Mouse (Mus musculus): ENCODE results near the gene Oprm1.
"Not testable (repeated sequence)": the region's sequence is repeated elsewhere in the genome, so short reads cannot be mapped to it uniquely, and the experiment has no call there.

Gene Oprm1

GRCm38 (mm10) chr10:6758206-6758605 is at the start of gene Oprm1:
Oprm1 (plus strand) TSS chr10:6758506.
- DNase-seq = no peak

DNA sequence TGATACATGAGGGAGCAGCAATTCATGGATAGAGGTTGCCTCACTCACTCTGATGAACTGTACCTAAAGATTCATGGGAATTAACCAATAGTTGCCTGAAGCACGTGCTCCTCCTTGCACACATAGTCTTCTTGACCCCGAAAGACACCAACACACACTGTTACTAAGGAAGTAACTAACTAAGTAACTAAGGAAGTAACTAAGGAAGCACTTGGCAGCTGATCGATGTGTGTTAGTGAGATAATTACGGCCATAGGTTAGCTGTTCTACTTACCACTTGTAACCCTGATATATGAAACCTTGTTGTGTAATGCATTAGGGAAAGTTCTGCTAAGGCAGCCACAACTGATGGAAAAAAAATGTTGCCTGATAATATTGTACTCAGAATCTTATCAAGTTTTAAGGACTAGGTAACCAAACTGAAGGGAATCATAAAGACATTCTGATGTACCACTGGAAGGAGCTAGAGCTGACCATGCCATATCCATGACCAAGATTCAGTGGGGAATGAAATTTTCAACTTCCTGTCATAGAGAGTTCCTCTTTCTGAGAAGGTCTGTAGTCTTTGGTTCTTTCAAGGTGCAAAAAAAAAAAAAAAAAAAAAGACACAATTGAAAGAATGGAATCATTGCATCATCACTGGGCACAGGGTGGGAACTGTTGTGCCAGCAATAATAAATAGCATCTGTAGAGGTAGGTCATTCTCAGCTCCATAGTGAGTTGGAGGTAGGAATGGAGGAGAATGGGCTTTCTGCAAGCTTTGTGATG is 40.9 kb upstream of the Oprm1 start:
- DNase-seq = no peak

GRCm38 (mm10) chr10:6723765-6724164 is 34.5 kb upstream of the Oprm1 start:
- DNase-seq = no peak

- no peak for DNase-seq
These were observed 29.8 kb upstream of the Oprm1 start for GRCm38 (mm10) chr10:6728469-6728868.

GRCm38 (mm10) chr10:6753375-6753774 is 4.9 kb upstream of the Oprm1 start:
- no peak for DNase-seq

DNA sequence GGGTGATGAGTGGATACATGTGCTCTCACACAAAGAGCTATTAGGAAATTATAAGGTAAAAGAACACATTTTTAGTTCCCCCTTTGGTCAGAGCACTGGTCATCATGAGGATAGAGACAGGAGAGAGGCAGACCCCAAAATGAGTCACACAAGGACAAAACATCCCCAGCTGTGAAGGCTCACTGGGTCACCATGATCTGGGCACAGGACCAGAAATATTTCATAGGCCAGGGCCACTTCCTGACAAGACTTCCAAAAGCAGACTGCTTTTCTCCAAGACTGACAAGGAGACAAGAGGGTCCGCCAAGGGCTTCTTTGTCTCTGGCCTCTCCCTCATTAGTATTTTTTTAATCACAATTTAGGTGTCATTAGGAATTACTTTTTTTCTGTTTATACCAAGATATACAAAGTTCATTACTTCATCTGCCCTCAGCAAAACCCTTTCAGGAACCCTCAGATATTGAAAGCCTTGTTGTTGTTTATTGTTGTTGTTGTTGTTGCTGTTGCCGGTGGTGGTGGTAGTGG is 3.0 kb downstream of the Oprm1 start, which contains the start of gene Gm10945:
Gm10945 (minus strand) TSS at position 475 of the 525 bp plus-strand sequence.
- no peak for DNase-seq

GRCm38 (mm10) chr10:6788517-6789237 is 30.4 kb downstream of the Oprm1 start:
- no peak for DNase-seq

DNA sequence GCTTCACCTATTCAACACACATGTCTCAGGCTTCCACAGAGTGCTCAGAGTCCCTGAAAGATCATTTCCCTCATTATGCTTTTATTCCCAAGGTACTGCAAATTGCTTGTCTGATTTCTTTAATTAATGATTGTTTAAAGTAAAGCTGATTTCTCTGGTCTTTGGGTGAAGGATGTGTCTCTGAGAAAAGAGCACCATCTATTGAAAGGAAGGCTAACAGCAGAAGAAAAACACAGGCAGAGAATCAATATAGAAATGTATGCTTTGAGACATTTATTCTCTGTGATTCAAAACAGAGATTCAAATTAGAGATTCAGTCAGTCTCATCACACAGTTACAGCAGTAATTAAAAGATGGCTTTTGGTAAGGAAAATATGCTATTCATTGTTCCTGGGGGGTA is 31.9 kb downstream of the Oprm1 start:
- no peak for DNase-seq

GRCm38 (mm10) chr10:6820626-6821025 is 62.3 kb downstream of the Oprm1 start:
- DNase-seq = no peak

DNA sequence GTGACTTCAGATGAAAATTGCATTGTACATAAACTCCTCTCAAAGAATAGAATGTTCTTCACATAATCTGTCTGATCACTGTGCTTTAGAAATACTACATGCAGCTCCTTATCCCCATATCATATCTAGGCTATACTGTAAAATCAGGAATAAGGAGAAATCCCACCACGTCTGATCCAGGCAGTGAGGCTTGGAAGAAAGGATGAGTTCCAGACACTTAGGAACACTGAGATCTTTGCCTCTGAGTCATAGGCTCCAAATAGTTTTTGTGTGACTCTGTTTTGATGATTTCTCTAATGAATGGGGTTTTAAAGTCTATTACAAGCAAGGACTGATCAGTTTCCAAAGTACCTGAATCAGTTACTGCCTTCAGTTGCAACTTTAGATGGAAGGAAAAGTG is 83.9 kb downstream of the Oprm1 start:
- no peak for DNase-seq

DNA sequence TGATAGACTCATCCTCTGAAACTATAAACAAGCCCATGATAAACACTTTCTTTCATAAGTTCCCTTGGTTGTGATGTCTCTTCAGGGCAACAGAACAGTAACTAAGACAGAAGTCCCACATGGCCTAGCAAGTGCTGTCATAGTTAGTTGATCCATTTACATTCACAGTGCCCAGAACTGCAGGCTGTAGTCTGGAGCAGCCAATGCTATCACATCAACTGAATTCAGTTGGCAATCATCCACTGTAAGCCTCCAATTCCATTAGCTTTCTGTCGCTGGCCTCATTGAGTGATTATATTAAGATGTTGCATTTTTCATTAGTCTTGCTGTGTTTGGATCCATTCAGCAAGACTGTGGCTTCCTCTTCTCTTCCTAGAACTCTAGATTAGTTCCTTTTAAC is 88.0 kb downstream of the Oprm1 start:
- no peak for DNase-seq

DNA sequence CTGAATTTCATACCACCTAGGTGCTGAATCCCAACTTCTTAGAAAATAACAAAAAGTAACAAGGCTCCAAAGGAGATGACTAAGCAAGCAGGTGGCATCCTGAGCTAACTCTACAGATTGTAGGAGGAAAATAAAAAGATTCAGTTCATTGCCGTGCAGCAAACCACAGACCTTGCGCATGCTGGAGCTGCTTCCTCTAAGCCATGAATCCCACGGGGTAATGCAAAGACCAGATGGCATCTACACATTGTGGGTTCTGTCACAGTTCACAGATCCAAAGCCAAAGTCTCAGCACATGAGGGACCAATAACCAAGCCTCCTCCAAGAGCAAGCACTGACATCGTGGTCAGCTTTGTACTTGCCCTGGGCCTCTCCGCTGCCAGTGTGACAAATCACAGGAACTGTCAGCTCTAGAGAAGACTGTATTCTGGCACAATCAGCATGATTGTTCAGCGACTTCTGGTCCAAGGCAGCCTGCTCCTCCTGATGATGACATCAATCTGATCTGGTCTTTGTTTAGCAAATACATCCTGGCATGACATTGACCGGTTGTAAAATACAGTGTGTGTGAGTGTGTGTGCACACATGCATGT is 90.0 kb downstream of the Oprm1 start:
- no peak for DNase-seq

DNA sequence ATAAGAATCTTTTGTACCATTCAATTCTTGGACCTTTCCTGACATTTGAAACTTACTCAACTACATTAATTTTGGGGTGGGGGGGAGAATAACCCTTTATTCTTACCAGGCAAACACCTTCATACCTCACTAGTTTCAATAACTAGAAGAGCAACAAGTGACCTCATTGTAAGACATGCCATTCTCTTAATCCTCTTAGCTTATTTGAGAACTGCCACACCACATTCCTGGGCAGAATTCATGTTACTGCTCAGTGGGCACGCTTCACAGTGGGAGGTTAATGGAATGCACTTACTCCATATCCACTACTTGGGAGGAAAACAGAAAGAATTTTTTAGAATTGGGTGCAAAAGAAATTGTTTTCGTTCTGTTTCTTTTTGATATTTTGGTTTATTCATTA is 90.5 kb downstream of the Oprm1 start:
- DNase-seq = no peak

GRCm38 (mm10) chr10:6855812-6856211 is 97.5 kb downstream of the Oprm1 start:
- DNase-seq = no peak

- no peak for DNase-seq
These were observed 113.2 kb downstream of the Oprm1 start for GRCm38 (mm10) chr10:6871418-6872072.

- no peak for DNase-seq
These were observed 115.6 kb downstream of the Oprm1 start for GRCm38 (mm10) chr10:6873917-6874316.

GRCm38 (mm10) chr10:6878276-6878881 is 120.1 kb downstream of the Oprm1 start:
- no peak for DNase-seq

GRCm38 (mm10) chr10:6882041-6882440 is 123.7 kb downstream of the Oprm1 start:
- DNase-seq = not testable (repeated sequence)

- no peak for DNase-seq
These were observed 127.2 kb downstream of the Oprm1 start for GRCm38 (mm10) chr10:6885460-6885859.

- DNase-seq = no peak
These were observed 131.4 kb downstream of the Oprm1 start for GRCm38 (mm10) chr10:6889640-6890245.

GRCm38 (mm10) chr10:6890348-6891009 is 132.2 kb downstream of the Oprm1 start:
- no peak for DNase-seq

DNA sequence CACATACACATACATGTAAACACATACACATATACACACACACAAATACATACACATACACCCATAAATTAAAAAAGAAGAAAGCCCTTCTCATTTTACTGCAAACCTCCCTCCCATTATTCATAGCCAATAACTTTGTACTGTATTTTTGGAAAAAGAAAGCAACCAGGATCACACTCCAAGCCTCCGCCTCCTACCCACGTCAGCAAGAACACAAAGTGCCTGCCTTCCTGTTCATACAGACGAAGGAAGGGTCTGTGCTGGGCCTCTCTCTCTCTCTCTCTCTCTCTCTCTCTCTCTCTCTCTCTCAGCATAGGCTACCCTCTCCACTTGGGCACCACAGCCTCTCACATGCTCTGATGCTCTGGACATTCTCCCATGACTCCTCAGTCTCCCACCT is 137.5 kb downstream of the Oprm1 start:
- no peak for DNase-seq
